Mouse (Mus musculus) heart, postnatal 14 days (tissue): ENCODE measurements around the gene Shisa3. TPM values are rescaled to one million over a fixed set of nuclear protein-coding genes. Genes with fewer than 3 reads are reported as not detected.

Experiments used
- DNase-seq, 2 experiments: peaks; one replicate each; pipeline ENCODE4 v3.0.0; 2021 to 2022
- intact Hi-C: fragments of 180-260 bp; cut with DNase I; formaldehyde crosslinking; loops from one replicate; pipeline ENCODE4 v1.15.1; 2025
- total RNA-seq, 2 experiments: library from RNA; stranded (reverse); gene quantifications; 2 replicates each; pipeline ENCODE4 v1.2.3; 2021

The Shisa3 gene
- total RNA-seq, 2 experiments from 2014 or later = 0.83 to 0.86 TPM

GRCm38 (mm10) chr5:67629861-67630260, 22.2 kb downstream of the Shisa3 start:
- no peak for DNase-seq
- intact Hi-C loops = no loop called here

GRCm38 (mm10) chr5:67631261-67631660, 23.6 kb downstream of the Shisa3 start:
- DNase-seq = no peak
- intact Hi-C loops = no loop called here

GRCm38 (mm10) chr5:67633138-67633782, 25.6 kb downstream of the Shisa3 start:
- intact Hi-C loops = no loop called here
- DNase-seq = no peak

DNA sequence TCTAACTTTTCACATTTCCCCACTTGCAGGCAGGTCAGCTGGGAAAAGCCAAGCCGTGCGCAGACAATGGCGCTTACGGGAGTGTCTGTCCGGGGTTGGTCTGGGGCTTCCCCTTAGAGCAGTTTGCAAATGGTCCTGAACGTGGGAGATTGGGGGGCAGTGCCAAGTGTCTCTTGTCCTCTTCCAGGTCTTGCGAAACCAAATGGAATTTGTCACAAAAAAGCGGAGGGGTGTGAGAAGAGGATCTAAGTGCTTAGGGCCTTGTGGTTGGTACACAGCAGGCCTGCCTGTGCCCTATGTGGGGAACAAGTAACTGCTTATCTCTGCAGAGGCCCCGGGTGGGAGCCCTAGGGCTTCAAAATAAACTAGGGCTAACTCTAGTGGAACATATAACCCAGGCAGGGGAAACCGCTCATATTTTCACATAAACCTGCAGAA, 26.2 kb downstream of the Shisa3 start:
- DNase-seq = no peak
- intact Hi-C loops = no loop called here

- intact Hi-C loops = no loop called here
- no peak for DNase-seq
These were observed 26.7 kb downstream of the Shisa3 start for GRCm38 (mm10) chr5:67634339-67634738.

DNA sequence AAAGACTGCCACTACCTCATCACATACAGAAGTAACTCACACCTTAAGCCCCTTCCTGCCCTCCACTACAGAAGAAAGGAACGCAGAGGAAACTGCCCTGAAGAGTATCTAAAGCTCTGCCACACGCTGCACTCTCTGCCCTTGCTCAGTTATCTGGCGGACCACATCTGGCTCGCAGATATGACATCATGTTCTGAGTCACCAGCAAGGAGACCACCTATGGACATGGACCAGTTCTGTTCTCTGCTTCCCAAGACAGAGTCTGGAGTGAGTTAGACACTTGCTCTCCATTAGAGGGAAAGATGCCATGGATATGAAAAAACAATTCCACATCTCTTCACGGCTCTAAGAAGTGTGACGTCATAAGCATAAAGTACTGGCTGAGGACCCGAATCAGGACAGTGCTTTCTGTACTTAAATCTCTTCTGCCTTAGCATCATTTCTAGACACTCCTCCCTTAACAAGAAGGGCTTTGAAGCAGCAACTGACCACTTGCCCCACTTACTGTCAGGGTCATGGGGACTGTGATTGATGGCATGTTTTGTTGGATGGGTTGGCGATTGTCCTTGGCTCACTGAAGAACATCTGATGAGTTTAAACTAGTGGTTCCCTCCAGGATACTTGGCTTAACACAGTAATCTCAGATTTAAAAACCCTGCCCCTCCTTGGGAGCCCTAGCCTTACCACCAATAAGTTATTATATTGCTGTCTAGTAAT, 33.1 kb downstream of the Shisa3 start:
- no peak for DNase-seq
- intact Hi-C loops = no loop called here

GRCm38 (mm10) chr5:67641406-67642120, 33.9 kb downstream of the Shisa3 start:
- intact Hi-C loops = no loop called here
- DNase-seq = no peak

- intact Hi-C loops = no loop called here
These were observed 36.0 kb downstream of the Shisa3 start for GRCm38 (mm10) chr5:67643537-67644255.

DNA sequence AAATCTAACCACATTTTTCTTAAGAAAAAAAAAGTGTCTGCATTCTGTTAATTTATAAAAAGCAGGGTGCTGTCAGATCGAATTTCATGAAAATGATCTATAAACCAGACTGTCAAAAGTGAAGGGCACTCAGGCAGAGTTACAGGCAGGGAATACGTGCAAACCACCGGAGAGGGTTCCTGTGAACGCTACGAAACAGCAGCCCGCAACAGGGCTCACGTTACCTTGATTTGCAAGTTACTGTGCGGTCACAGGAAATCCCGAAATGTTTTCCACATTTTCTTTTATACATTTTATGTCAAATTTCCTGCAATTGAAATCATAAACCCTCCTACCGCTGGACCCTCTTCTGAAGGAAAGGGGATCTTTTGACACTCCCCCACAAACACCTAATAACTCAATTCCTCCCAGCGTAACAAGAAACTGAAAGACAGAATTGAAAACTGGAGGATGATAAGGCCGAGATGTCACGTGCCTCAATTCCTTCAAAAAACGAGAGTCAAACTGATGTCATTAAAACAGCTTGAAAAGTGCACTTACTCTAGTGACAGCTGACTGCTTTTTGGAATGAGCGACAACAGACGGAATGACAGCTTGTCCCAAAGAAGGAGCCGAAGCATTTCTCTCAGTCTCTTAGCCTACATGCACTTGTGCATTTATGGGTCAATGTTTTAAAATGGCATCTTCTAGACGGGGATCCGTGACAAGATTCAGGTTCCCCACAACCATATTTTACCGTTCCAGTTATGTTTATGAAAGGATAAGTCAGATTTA, 39.3 kb downstream of the Shisa3 start:
- intact Hi-C loops = no loop called here
- DNase-seq = no peak

More at GRCm38 (mm10) chr5:67643537-67644255, 36.0 kb downstream of the Shisa3 start:
- DNase-seq = no peak

DNA sequence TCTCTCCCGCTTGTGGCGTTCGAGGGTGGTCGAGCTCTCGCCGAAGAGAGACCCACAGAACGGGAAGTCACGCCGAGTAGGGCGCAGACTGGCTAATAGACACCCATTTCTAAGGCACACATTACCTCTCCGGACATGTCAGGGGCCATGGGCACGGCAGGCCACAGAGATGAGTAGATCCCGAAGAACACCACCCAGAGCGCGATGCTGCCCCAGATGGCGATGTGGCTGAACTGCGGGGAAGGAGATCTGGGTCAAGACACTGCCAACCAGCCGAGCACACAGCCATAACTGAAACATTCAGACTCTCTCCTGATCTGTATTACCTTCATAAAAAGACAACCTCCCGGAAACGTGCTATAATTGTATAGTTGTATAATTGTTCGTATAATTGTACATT, 39.9 kb downstream of the Shisa3 start:
- no peak for DNase-seq
- intact Hi-C loops = no loop called here

- no peak for DNase-seq
- intact Hi-C loops = no loop called here
These were observed 41.5 kb downstream of the Shisa3 start for GRCm38 (mm10) chr5:67649156-67649555.

- DNase-seq = no peak
- intact Hi-C loops = no loop called here
These were observed 42.3 kb downstream of the Shisa3 start for GRCm38 (mm10) chr5:67650021-67650420.

- DNase-seq = no peak
- intact Hi-C loops = no loop called here
These were observed 44.8 kb downstream of the Shisa3 start for GRCm38 (mm10) chr5:67652468-67652867.

DNA sequence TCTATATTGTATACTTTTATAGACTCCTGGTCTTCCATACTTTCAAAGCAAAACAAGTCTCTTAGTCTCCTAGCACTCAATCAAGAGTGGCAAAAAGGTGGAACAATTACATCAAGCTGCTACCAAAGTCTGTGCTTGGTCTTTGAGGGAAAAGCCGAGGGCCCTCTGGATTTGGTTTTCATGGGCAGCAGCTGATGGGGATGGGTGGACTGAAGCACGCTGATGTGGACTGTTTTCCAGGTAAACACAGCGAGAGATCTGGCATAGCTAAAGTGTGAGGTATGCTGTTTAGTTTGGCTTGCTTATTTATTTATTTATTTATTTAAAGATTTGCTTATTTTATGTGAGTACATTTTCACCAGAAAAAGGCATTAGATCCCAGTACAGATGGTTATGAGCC, 45.9 kb downstream of the Shisa3 start:
- intact Hi-C loops = no loop called here
- no peak for DNase-seq

- intact Hi-C loops = no loop called here
- DNase-seq = no peak
These were observed 46.9 kb downstream of the Shisa3 start for GRCm38 (mm10) chr5:67654572-67654971.

DNA sequence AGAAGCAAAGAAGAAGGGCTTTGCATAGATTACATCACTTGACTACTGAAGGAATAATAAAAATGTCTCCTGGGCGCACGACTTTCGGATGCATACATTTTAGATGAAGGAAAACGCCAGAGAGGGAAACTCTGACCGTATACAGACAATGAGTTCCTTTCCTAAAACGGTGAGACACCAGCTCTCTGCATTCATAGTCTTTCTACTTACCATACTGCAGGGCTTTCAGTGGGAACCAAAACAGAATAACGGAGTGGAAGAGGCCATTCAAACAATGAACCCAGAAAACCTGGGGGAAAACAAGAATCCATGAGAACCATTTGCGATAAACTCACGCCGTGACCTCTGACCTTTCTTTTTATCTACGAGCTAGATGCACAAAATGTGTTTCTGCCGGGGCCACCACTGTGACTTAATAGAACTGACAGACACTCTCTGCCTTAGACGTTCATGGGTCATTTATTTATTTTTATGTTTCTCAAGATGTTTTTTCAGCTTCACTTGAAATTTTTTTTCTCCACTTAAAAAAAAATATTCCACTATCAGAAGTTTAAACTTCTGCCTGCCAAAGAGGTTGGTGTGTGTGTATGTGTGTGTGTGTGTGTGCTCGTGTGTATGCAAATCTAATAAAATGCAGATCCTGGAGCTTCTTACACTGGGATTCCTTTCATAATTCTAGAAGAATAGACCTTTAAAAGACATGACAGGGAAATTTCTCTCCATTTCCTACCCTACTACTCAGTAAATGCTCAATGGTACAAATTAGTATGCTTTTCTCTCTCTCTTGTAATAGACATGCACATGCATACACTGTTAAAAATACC, 48.2 kb downstream of the Shisa3 start:
- intact Hi-C loops = no loop called here
- DNase-seq = no peak

DNA sequence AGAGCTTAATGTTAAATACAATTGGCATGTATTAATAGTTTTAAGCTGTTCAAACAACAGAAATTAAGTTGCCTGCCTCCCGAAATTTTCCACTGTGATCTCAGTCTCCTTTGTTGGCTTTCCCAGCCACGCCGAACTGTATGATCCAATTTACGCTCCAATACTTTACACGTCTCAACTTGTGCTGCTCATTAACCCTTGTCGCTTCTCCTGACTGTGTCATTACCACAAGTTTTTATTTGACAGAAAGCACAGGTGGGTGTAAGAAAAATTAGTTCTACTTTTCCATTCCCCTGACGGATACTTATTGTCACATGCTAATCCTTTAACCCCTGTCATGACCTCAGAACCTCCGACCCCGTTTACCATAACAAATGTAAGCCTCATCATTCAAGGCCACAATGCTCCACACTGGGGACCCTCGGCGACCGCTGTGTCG, 49.2 kb downstream of the Shisa3 start:
- no peak for DNase-seq
- intact Hi-C loops = no loop called here

GRCm38 (mm10) chr5:67659864-67660263, 52.2 kb downstream of the Shisa3 start:
- no peak for DNase-seq
- intact Hi-C loops = no loop called here

DNA sequence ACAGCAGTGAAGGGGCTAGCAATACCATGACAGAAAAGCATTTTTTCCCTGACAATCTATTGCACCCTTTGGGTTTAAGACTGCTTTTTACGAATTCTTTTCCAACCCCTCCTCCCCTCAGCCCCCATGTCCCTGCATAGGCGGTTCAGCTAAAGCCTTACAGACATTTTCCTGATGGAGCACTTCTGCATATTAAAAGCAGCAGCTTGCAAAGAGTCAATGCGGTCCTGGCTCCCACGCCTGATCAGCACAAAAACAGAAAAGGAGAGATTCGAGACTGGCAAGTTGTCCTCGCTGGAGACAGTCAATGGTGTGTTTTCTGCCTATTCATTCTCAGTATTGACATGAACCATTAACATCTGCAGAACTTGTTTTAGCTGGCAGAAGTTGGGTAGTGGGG, 55.0 kb downstream of the Shisa3 start:
- intact Hi-C loops = no loop called here
- DNase-seq = no peak
